Mouse (Mus musculus) thymus, postnatal 25 days (tissue): Measurements from ENCODE around the gene Ell.
"Not testable (repeated sequence)": the region's sequence is repeated elsewhere in the genome, so short reads cannot be mapped to it uniquely, and the experiment has no call there.

Source experiments
- DNase-seq: peaks from one replicate; pipeline ENCODE4 v3.0.0; 2022

Ell gene

DNA sequence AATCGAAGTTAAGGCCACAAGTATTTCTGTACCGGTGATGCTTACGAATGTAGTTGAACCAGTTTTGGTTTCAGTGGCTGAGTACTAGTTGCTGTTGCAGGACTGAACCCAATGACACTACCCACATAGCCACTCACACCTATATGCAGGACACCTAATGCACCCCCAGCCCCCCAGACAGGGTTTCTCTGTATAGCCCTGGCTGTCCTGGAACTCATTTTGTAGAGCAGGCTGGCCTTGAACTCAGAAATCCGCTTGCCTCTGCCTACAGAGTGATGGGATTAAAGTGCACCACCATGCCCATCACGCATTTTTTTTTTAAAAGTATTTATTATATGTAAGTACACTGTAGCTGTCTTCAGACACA, 32.2 kb upstream of the Ell start:
- DNase-seq, result no peak

- no peak for DNase-seq
Measured at GRCm38 (mm10) chr8:70509281-70509952, 29.8 kb upstream of the Ell start.

DNA sequence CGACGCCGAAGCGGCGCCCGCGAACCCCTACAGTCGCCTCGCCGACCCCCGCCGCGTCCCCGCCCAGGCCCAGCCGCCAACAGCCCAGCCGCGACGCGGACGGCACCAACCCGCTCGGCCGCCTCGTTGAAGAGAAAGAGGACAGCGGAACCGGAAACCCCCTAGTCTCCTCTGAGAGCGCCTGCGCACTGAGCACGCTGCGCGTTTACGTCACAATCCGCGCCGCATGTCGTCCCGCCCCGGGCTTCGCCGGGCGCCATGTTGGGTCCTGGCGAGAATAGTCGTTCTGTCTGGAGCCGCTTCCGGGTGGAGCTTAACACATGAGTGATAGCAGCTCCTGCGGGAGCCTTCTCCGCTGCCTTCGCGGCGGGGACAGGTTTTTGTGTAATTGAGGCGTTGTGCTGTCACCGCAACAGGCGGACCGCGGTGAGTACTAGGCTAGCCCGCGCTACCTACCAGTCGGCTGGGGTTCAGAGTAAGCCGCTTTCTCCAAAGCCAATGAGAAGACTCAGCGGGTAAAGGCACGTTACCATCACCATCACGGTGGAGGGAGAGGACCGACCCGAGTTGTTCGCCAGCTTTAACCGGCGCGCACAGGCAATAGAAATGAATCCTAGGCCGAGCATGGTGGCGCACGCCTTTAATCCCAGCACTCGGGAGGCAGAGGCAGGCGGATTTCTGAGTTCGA, 28.9 kb upstream of the Ell start, which contains the start of gene Uba52:
Gene Uba52, minus strand, starts transcription at position 574 of the 688 bp plus-strand sequence.
- peak; percentile 98 for DNase-seq

DNA sequence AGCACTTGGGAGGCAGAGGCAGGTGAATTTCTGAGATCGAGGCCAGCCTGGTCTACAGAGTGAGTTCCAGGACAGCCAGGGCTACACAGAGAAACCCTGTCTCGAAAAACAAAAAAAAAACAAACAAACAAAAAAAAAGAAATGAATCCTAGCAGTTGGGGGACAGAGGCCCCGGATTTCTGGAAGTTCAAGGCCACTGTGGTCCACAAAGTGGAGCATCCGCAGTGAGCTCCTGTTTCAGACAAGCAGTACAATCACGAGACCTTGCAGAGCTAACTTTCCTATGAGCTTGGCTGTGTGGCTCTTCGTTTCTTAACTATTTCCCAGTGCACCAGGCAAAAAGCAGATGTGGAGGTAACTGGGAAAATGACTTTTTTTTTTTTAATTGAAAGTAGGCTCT, 28.1 kb upstream of the Ell start:
- not testable (repeated sequence) for DNase-seq

GRCm38 (mm10) chr8:70511770-70512169, 27.5 kb upstream of the Ell start:
- DNase-seq, result no peak

GRCm38 (mm10) chr8:70512253-70512903, 26.9 kb upstream of the Ell start:
- no peak for DNase-seq

- DNase-seq, result no peak
Measured at GRCm38 (mm10) chr8:70513441-70513840, 25.8 kb upstream of the Ell start.

DNA sequence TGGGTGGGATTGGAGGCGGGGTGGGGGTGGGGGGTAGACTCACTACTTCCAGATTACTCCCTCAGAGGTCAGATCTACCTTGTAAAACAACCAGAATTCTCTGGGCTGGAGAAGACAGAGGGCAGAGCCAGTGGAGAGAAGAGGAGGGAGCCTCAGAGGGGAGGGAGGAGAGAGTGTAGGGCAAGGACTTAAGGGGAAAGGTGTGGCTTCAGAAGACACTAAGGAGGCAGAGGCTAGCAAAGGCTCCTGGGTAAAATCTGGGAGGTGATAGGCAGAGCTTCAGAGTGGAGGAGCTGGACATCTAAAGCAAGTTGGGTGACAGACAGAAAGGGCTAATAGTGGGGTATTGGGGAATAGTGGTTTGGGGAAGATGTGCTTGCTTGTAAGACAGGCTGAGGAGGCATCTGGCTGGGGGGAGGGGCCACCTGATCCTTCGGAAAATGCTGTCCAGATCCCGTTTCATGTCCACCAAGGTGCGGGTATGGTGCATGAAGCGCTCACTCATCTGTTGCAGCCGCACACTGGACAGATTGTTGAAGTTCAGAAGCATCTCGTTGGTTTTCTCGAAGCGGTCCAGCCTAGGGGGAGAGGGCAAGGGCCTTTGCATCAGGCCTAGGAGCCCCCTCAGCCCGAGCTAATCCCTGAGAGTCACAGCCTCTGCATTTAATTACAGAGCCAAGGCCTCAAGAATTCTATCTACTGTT, 21.2 kb upstream of the Ell start:
- DNase-seq, result no peak

- DNase-seq, result no peak
Measured at GRCm38 (mm10) chr8:70519043-70519442, 20.2 kb upstream of the Ell start.

- no peak for DNase-seq
Measured at GRCm38 (mm10) chr8:70519606-70520005, 19.7 kb upstream of the Ell start.

- DNase-seq, result peak; percentile 98
Measured at GRCm38 (mm10) chr8:70522592-70523403, 16.5 kb upstream of the Ell start.

GRCm38 (mm10) chr8:70527111-70527511, 12.1 kb upstream of the Ell start:
- no peak for DNase-seq

DNA sequence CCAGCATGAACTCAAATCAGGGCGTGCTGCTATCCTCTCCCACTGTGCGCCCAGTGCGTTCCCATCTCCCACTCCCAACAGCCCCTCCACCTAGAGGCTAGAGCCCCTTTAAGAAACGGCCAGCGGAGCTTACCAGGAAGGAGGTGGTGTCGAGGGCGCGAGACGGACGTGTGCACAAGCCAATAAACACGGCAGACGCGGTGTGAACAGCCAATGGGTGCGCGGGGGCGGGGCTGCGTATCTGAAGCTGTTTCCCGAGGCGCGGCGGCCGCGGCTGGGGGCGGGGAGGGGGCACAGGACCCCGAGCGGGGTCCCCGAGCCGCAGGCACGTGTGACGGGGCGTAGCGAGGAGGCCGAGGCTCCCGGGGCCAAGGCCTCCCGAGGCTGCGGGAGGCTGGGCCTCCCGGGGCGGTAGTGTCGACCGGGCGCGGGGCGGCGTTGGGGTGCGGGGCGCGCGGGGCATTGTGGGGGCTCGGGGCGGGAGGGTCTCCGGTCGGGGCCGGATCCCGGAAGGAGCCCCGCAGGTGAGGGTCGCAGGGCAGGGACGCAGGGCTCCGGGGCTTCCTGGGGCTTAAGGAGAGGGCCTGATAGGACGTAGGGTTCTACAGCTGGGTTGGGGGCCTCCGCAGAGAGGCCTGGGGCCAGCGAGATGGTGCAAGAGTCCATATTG, 11.6 kb upstream of the Ell start, which contains the start of the genes Fkbp8 and Kxd1:
Gene Fkbp8, plus strand, starts transcription at position 213 of the 670 bp plus-strand sequence.
Gene Kxd1, minus strand, starts transcription at position 445 of the 670 bp plus-strand sequence.
- peak; percentile 99 for DNase-seq

- DNase-seq, result no peak
Measured at GRCm38 (mm10) chr8:70528182-70528797, 11.0 kb upstream of the Ell start.

GRCm38 (mm10) chr8:70529299-70529698, 10.0 kb upstream of the Ell start:
- no peak for DNase-seq

GRCm38 (mm10) chr8:70529741-70530161, 9.5 kb upstream of the Ell start:
- DNase-seq, result no peak

DNA sequence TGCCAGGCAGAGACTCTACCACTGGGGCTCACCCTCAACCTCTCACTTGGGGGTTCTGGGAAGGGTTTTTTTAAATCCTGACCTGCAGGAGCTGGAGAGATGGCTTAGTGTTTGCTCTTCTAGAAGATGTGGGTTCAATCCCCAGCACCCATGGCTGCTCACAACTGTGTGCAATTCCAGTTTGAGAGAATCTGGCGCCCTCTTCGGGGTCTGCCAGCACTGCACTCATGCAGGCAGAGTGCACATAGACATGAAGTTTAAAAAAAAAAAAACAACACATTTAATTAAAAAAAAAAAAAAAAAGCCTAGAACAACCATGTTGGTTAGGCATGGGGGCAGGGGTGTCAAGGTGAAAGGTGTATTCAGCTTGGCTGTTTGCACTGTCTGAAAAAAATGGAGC, 8.9 kb upstream of the Ell start:
- DNase-seq, result peak; percentile 25

GRCm38 (mm10) chr8:70534281-70534680, 5.0 kb upstream of the Ell start:
- DNase-seq, result no peak

GRCm38 (mm10) chr8:70535221-70535620, 4.0 kb upstream of the Ell start:
- no peak for DNase-seq

- DNase-seq, result no peak
Measured at GRCm38 (mm10) chr8:70535701-70536100, 3.6 kb upstream of the Ell start.

DNA sequence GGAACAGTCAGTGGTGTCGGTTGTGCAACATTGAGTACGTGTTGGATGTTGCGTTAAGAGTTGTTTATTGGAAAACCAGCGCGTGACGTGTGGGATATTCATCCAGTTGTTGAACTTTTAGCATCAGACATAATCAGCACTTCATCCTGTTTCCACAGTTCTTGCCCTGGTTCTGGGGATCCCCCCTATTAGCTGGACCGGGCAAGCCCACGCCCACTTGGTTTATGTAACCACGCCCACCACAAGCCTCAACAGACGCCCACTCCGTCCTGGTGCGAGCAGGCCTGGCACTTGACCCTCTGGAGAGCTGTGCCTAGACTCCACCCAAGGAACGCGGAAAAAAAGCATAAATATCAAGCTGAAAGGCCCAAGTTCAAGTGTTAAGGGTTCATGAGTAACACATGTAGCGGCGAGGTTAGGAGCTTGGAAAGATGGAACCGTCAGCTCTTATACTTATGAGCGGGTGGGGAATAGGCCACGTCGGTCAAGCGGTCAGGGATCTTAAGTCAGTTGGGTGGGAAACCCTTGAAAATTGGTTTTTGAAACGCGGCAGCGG, 1.2 kb upstream of the Ell start:
- peak; percentile 20 for DNase-seq
